Mouse (Mus musculus) bone marrow macrophage, adult 2 months (primary cell): ENCODE results near the gene Slc2a10. TPM values are rescaled to one million over a fixed set of nuclear protein-coding genes. Genes with fewer than 3 reads are reported as not detected.

Experiments used
- H3K27ac ChIP-seq: 2 replicates; pipeline ENCODE4 v1.5.1; 2012; ENCODE audit warnings: low read depth, low read length; ENCODE audit not compliant: insufficient read depth
- H3K4me1 ChIP-seq: 2 replicates; pipeline ENCODE4 v1.6.1; 2012; ENCODE audit warnings: low read length; ENCODE audit not compliant: control insufficient read depth, insufficient read depth
- H3K4me3 ChIP-seq: 2 replicates; pipeline ENCODE4 v1.5.1; 2012; ENCODE audit warnings: mild to moderate bottlenecking, low read length, moderate library complexity; ENCODE audit not compliant: insufficient read depth
- CTCF ChIP-seq: IDR thresholded peaks from 2 replicates; pipeline ENCODE4 v1.5.1; 2012; ENCODE audit warnings: low read depth, mild to moderate bottlenecking, low read length, moderate library complexity
- POLR2A ChIP-seq: IDR thresholded peaks from 2 replicates; pipeline ENCODE4 v1.6.1; 2012; ENCODE audit warnings: mild to moderate bottlenecking, low read depth, low read length, borderline replicate concordance
- polyA plus RNA-seq: library from polyadenylated mRNA; stranded (reverse); fragments of >200 nt; gene quantifications from 2 replicates; pipeline ENCODE4 v1.2.4, GENCODE M21; 2012; ENCODE audit not compliant: missing spikeins, insufficient read depth, insufficient read length

Slc2a10 gene
- polyA plus RNA-seq, result 0.15 TPM in 1 of 2 replicates, not detected in the other

DNA sequence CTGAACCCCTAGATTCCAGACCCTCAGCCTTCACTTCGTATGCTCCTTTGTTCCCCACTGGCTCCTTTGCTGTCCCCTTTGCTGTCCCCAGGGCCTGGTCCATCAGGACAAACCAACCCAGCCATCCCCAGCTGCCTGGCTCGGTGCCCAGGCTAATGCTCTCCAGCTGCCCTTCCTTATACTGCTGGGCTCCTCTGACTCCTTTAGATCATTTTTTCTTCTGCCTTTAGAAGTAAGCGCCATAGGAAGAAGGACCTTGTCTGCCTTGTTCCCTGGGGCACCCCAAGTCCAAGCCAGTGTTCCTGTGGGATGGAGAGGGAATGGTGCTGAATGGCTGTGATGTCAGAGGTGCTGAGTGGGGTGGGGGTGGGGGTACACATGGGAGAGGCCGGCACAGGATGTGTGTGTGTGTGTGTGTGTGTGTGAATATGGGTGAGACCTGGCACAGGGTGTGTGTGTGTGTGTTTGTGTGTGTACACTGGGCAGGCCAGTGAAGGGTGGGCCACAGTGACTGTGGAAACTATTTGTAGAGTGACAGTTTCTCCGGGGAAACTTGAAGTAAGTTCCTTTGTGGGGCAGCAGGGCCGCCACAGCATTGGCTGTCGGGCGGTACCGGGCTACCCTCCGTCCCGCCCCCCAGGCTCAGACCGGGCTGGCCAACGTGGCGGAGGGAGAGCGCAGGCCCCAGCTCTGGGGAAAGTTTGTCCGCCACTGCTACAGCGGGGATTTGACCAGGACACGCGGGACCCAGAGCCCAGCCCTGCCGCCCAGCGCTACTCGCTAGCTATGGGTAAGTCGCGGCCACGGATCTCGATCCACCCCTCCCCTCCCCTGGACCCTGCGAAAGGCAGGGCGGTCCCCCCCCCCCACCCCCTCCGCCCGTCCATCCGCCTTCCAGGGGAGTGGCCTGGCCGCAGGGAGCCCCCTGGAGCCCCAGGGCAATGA lies at the start of gene Slc2a10:
Slc2a10 (plus strand) TSS at position 529 of the 945 bp plus-strand sequence.
- Histone ChIP-seq H3K4me1 (no peaks in the 10 kb centered on the region), H3K27ac (no peak within 1 kb of the TSS), H3K4me3 (no peak within 1 kb of the TSS)
- TF ChIP-seq POLR2A (no peak), CTCF (no peak)

DNA sequence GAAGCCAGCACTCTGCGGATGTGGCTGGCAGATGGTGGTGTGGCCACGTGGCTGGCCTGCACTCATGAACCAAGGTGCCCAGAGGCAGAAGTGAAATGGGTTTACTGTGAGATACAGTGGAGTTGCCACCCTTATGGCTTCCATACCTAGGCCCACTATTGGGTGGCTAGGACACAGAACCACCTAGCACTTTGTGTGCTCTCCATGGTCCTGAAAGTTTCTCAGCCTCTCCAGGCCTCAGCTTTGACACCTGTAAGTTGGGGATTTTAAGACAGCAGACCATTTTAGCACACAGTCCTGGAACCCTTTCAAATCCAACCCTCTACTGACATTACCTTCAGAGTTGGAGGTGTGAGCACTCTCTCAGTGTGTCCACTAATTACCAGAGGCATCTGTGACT lies 46.9 kb upstream of the Slc2a10 start:
- H3K27ac ChIP-seq, result no peak overlapping the region
- H3K4me1 ChIP-seq, result peaks cover 24% of the 10 kb centered on the region
- H3K4me3 ChIP-seq, result no peak overlapping the region
- TF ChIP-seq CTCF (no peak), POLR2A (no peak)

DNA sequence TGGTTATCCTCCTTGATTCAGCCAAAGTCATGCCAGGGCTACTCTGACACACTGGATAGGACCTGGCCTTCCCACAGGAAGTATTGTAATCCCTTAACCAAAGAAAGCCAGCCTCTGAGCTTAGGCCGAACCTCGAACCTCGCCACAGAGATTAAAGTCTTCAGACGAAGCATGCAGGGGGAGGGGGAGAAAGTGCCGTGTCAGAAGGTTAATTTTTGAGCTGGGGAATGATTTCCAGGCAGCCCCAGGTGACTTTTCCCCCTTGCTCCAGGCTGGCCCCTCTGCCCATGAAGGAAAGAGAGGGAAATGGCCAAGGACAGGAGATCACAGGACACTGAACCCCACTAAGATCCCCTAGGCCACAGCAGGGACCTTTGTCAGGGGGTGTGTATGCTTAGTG lies 45.4 kb upstream of the Slc2a10 start:
- Histone ChIP-seq H3K27ac (no peak overlapping the region), H3K4me3 (no peak overlapping the region), H3K4me1 (peaks cover 16% of the 10 kb centered on the region)
- TF ChIP-seq CTCF, result no peak
- no peak for TF ChIP-seq POLR2A

DNA sequence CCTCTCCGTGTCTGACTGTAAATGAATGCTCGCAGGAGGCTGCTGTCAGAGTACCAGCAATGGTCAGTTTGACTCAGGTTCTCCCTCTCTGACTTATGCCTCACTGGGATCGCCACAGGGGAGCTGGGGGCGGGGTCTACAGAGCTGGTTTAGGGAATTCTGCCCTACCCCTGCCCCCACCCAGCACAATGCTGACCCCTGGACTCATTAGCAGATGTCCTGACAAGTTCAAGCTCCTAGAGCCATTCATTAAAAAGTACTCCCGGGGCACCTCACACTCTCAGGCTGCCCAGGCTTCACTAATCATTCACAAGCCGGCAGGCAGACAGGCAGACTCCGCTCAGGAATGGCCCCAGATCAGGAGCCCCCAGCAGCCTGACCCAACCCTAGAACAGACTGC lies 43.9 kb upstream of the Slc2a10 start:
- no peak for TF ChIP-seq POLR2A
- TF ChIP-seq CTCF, result no peak
- Histone ChIP-seq H3K4me3 (no peak overlapping the region), H3K27ac (no peak overlapping the region), H3K4me1 (peaks cover 6% of the 10 kb centered on the region)

DNA sequence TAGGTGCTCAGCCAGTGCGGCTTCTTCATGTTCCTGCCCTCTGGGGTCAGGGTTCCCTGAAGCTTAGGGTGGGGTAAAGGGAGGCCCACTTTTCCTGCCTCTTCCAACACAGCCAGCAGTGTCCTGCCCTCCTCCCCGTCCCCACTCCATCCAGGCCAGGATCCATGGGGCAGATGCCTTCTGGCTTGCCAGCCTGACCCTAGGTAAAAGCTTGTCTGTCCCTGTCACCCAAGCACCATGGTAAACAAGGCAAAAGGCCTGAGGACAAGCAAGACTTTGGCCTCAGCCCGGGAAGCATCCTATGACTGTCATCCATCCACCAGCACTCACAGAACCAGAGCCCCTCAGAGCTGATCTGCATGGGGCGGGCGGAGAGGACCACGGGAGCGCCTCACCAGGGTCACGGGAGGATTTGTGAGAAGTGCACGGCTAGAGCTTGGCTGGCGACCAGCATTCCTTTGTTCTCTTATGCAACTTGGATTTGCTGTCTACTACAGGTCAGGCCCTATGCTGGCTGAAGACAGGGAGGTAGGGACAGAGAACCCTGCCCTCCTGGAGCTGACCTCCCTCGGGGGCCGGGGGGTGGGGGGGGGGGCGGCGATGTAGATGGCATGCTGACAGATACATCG lies 35.6 kb upstream of the Slc2a10 start:
- Histone ChIP-seq H3K27ac (no peak overlapping the region), H3K4me1 (peaks cover 7% of the 10 kb centered on the region)

DNA sequence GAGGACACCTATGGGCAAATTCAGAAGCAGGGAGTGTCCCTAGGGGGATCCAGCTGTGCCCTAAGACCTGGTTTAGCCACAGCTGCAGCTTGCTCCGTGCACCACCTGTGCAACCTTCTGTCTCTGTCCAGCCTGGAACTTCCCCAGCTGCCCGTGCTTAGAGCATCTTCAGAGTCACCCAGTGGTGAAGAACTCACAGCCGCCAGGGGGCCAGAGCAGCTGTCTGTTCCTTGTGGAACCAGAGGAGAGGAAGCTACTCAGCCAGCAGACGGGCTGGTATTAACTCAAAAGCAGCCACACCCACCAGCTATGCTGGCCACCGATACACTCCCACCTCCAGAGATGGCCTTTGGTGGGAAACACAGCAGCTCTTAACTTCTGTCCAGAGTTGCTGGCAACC lies 33.4 kb upstream of the Slc2a10 start:
- no peak overlapping the region for H3K27ac ChIP-seq
- H3K4me1 ChIP-seq, result peaks cover 12% of the 10 kb centered on the region
- TF ChIP-seq POLR2A, result no peak
- no peak; the same call in 1 of the 2 replicates for TF ChIP-seq CTCF
- no peak overlapping the region for H3K4me3 ChIP-seq

More for the DNA sequence above, 35.6 kb upstream of the Slc2a10 start:
- TF ChIP-seq CTCF (no peak), POLR2A (no peak)
- H3K4me3 ChIP-seq, result no peak overlapping the region

DNA sequence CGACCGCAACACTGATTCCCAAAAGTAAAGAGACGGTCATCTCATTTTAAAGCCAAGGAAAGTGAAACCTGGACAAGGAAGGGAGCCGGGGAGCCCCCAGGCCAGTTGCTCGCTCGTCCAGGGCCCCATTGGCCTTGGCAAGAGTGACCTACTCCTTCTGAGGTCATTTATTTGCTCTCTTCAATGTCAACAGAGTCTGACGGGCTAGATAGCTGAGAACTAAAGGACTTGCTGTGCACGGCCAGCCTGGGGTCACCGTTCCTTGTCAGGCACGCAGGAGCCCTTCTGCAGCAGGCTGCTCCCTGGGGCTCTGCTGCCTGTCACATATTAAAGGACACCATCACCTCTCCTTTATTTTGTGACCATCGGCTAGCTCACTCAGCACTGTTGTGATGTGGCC lies 31.6 kb upstream of the Slc2a10 start:
- H3K4me3 ChIP-seq, result no peak overlapping the region
- H3K27ac ChIP-seq, result no peak overlapping the region
- peaks cover 20% of the 10 kb centered on the region for H3K4me1 ChIP-seq
- no peak for TF ChIP-seq CTCF
- TF ChIP-seq POLR2A, result no peak

DNA sequence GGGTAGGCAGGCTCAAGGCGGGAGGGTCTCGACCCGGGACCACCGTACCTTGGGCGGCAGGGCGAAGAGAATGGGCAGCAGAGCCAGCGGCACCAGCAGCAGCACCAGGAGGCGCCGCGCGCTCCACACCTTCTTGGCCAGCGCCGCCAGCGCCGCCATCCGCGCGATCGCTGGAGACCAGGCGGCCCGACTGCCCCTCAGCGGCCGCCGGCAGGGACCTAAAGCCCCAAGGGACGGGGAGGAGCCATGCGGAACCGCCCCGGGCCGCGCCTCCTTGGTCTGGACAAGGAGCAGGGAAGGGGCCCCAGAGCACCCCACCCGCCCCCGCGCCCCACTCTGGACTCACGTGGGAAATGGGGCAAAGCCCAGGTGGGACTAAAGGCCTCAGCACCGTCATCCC lies 30.6 kb upstream of the Slc2a10 start, which contains the start of gene Slc13a3:
Slc13a3 (minus strand) TSS at position 228 of the 400 bp plus-strand sequence.
- Histone ChIP-seq H3K4me1 (peaks cover 21% of the 10 kb centered on the region), H3K4me3 (no peak within 1 kb of the TSS), H3K27ac (no peak within 1 kb of the TSS)
- no peak for TF ChIP-seq POLR2A
- TF ChIP-seq CTCF, result no peak

DNA sequence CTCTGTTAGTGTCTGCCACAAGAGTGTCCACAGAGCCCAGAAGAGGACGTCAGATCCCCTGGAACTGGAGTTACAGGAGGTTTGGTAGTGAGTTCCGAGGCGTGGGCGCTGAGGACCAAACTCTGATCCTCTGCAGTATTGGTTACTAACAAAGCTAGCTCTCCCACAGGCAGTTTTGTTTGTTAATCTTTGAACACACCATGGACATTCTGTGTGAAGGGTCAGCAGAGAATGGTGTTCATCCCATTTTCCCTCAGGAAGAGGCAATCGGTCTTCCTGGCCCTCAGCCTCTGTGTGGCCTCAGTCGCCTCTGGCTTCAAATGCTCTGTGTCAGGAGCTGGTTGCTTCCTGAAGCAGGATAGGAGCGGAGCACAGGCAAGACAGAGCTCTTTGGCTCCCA lies 28.2 kb upstream of the Slc2a10 start:
- H3K27ac ChIP-seq, result no peak overlapping the region
- TF ChIP-seq CTCF (no peak), POLR2A (no peak)
- no peak overlapping the region for H3K4me3 ChIP-seq
- peaks cover 19% of the 10 kb centered on the region for H3K4me1 ChIP-seq

DNA sequence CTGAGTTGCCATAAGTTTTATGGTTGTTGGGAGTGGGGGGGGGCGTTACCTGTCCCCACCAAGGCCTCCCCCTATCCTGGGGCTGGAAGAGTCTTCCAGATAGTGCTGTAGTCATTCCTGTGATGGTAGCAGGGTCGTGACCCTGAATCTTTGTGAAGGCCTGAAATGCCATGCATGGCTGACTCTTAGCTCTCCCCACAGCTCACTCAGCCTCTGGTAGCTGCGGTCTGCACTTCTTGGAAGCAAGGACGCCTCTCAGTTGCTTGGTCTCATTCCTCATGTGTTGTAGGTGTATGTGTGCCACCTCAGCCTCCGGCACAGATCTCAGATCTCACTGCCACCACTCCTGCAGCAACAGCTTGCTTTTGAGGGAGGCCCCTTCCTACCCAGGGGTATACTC lies 27.7 kb upstream of the Slc2a10 start:
- Histone ChIP-seq H3K4me3 (no peak overlapping the region), H3K4me1 (peaks cover 15% of the 10 kb centered on the region), H3K27ac (no peak overlapping the region)
- TF ChIP-seq POLR2A (no peak), CTCF (no peak)
